Comparison of ENCODE assay signal across 25 mouse cellular contexts in the genomic region with DNA sequence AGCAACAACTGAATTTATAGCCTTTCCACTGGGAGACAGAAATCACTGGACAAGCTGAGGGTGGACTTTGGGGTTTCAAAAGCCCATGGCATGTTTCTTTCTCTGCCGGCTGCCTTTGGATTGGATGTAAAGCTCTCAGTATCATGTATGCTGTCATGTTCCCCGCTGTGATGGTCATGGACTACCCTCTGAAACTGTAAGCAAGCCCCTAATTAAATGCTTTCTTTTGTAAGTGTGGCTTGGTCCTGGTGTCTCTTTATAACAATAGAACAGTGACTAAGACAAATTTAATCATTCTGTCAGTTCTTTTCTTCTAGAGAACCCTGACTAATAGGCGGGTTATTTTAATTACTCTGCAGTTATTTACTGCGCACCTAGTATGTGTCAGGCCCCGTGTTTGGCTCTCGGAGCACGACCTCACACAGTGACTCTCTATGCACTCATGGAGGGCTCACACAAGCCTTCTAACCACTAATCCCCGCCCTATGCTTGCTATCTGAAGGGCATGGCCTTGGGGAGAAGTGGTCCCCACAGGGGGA. TPM values are rescaled to one million over a fixed set of nuclear protein-coding genes. Genes with fewer than 3 reads are reported as not detected.
"Had no signal": no experiment of that assay in that cellular context is flagged by ENCODE, and none has a peak within 500 bp of the region (broad histone marks: within the 10 kb centered on the region; RNA-seq: fewer than 3 reads in every experiment).

No protein-coding gene starts in this region.

- H3K9me3 ChIP-seq: limb, embryonic 10.5 days; limb, embryonic 13.5 days; liver, embryonic 12.5 days; liver, embryonic 15.5 days; lung, embryonic 15.5 days had no signal

- H3K4me2 ChIP-seq: limb, embryonic 13.5 days; liver, embryonic 12.5 days; liver, embryonic 15.5 days; lung, embryonic 15.5 days; midbrain, embryonic 11.5 days had no signal

- H3K4me3 ChIP-seq: layer of hippocampus, adult 2 months; limb, embryonic 10.5 days; limb, embryonic 13.5 days; liver, embryonic 12.5 days; liver, embryonic 15.5 days; lung, embryonic 15.5 days; megakaryocyte, embryonic 14.5 days had no signal

- H3K36me3 ChIP-seq: limb, embryonic 10.5 days; limb, embryonic 13.5 days; liver, embryonic 12.5 days; liver, embryonic 15.5 days; lung, embryonic 15.5 days had no signal

- H3K27me3 ChIP-seq: liver, embryonic 15.5 days; lung, embryonic 15.5 days had no signal

- DNase-seq: kidney, adult 2 months; kidney, postnatal 25 days; layer of hippocampus, adult 9-11 months; liver; lung, adult 18-20 months; lung, postnatal 10 days; lung, postnatal 36 days; midbrain, embryonic 14.5 days; thymus, adult 2 months; thymus, postnatal 14 days; thymus, postnatal 4 days had no signal

- H3K27ac ChIP-seq: kidney, postnatal 0 days; layer of hippocampus, adult 2 months; limb, embryonic 10.5 days; limb, embryonic 13.5 days; liver, embryonic 12.5 days; liver, embryonic 15.5 days; lung, embryonic 15.5 days; stomach, postnatal 0 days had no signal

- ATAC-seq: intestine, postnatal 0 days; liver, embryonic 12.5 days had no signal

- H3K4me1 ChIP-seq: limb, embryonic 10.5 days; limb, embryonic 13.5 days; liver, embryonic 12.5 days; liver, embryonic 15.5 days; lung, embryonic 15.5 days had no signal

- H3K9ac ChIP-seq: limb, embryonic 13.5 days; liver, embryonic 12.5 days; liver, embryonic 15.5 days; lung, embryonic 15.5 days had no signal

RNA-seq across cellular contexts. Expression of gene Inmt, which starts 11.7 kb away (rescaled TPM):
- polyA plus RNA-seq: midbrain, embryonic 14.5 days; midbrain, postnatal 0 days; neural tube, embryonic 14.5 days had no signal

RNA-seq across cellular contexts. Expression of gene Crhr2, which starts 30.3 kb away (rescaled TPM):
- polyA plus RNA-seq: kidney, embryonic 14.5 days had no signal
